Mouse (Mus musculus): Measurements from ENCODE around the gene Ehd4.

- TF ChIP-seq GATA1 (IDR thresholded peaks at IDR 0.05; ENCODE audit: borderline replicate concordance, low read length) = no peak
- no peak for TF ChIP-seq FLI1 (IDR thresholded peaks at IDR 0.05; ENCODE audit: low read length)
Measured at GRCm38 (mm10) chr2:120165474-120165873, 11.1 kb upstream of the Ehd4 start.

All from megakaryocyte, embryonic 14.5 days (primary cell).